Mouse (Mus musculus) limb, embryonic 14.5 days (tissue): ENCODE results near the gene Pigp. TPM values are rescaled to one million over a fixed set of nuclear protein-coding genes. Genes with fewer than 3 reads are reported as not detected.

Experiments used
- ATAC-seq: fragments of 200-750 bp; cut with Nextera tagmentation; 2 replicates; pipeline ENCODE4 v1.8.0; 2017; ENCODE audit warnings: low read depth, moderate number of reproducible peaks, moderate TSS enrichment; ENCODE audit not compliant: low FRiP score
- DNase-seq: peaks from one replicate; pipeline ENCODE4 v3.0.0-alpha.2; 2015; ENCODE audit warnings: low spot score
- H3K27ac ChIP-seq: fragments of 300-500 bp; sonication (generic); replicated peaks from 2 replicates; pipeline ENCODE4 v1.5.1; 2014; ENCODE audit warnings: low read depth, mild to moderate bottlenecking, low read length, moderate library complexity, mixed read lengths
- H3K27me3 ChIP-seq: fragments of 300-500 bp; sonication (generic); 2 replicates; pipeline ENCODE4 v1.6.1; 2014; ENCODE audit warnings: low read length, mixed read lengths; ENCODE audit not compliant: control insufficient read depth, insufficient read depth
- H3K36me3 ChIP-seq: fragments of 300-500 bp; sonication (generic); 2 replicates; pipeline ENCODE4 v1.6.1; 2014; ENCODE audit warnings: mild to moderate bottlenecking, low read length, moderate library complexity, mixed read lengths; ENCODE audit not compliant: control insufficient read depth, insufficient read depth
- H3K4me1 ChIP-seq: fragments of 300-500 bp; sonication (generic); 2 replicates; pipeline ENCODE4 v1.6.1; 2014; ENCODE audit warnings: antibody characterized with exemption, low read length, mixed read lengths; ENCODE audit not compliant: control insufficient read depth, insufficient read depth
- H3K4me2 ChIP-seq: fragments of 300-500 bp; sonication (generic); replicated peaks from 2 replicates; pipeline ENCODE4 v1.6.1; 2014; ENCODE audit warnings: low read depth, mild to moderate bottlenecking, low read length, moderate library complexity; ENCODE audit not compliant: severe bottlenecking
- H3K4me3 ChIP-seq: fragments of 300-500 bp; sonication (generic); replicated peaks from 2 replicates; pipeline ENCODE4 v1.5.1; 2014; ENCODE audit warnings: low read length
- H3K9ac ChIP-seq: fragments of 300-500 bp; sonication (generic); 2 replicates; pipeline ENCODE4 v1.6.1; 2014; ENCODE audit warnings: mild to moderate bottlenecking, low read depth, low read length, moderate library complexity; ENCODE audit not compliant: severe bottlenecking
- H3K9me3 ChIP-seq: fragments of 300-500 bp; sonication (generic); 2 replicates; pipeline ENCODE4 v1.6.1; 2016; ENCODE audit warnings: low read length; ENCODE audit not compliant: control insufficient read depth
- POLR2A ChIP-seq: fragments of 200-500 bp; IDR thresholded peaks from 2 replicates; pipeline ENCODE4 v1.8.0; 2012; ENCODE audit warnings: inconsistent platforms, mild to moderate bottlenecking, moderate library complexity, borderline replicate concordance; ENCODE audit not compliant: insufficient read depth, insufficient read length; ENCODE audit errors: extremely low read depth
- WGBS: fragments of 180-500 bp; shearing (Covaris S2); extraction: QIAGEN DNeasy Blood & Tissue Kit; methylation state at CpG from one replicate; pipeline ENCODE4 v1.1.7; 2014; 5-methylcytosine and 5-hydroxymethylcytosine counted together
- polyA plus RNA-seq, 2 experiments: library from polyadenylated mRNA; depleted of rRNA in 1 of 2; stranded (reverse) in 1 of 2; unstranded in 1 of 2; fragments of >200 nt; fragmentation: Nextera tagmentation in 1 of 2; extraction: Ambion mirVana in 1 of 2; gene quantifications; 2 replicates each; pipeline versions ENCODE4 v1.2.1 to v1.2.3; 2012 to 2014

The Pigp gene
- polyA plus RNA-seq, 2 experiments = 83.2 to 101 TPM

- DNase-seq (peak; percentile 57), ATAC-seq (peak; percentile 80)
- Histone ChIP-seq H3K27me3 (no peaks in the 10 kb centered on the region), H3K4me1 (no peaks in the 10 kb centered on the region), H3K9me3 (no peaks in the 10 kb centered on the region), H3K4me2 (no peak overlapping the region), H3K36me3 (peaks cover 4% of the 10 kb centered on the region), H3K9ac (no peak overlapping the region), H3K4me3 (no peak overlapping the region), H3K27ac (no peak overlapping the region)
- no peak for TF ChIP-seq POLR2A
- WGBS = 82% methylated on average over 13 of the region's 13 CpGs
Observed at GRCm38 (mm10) chr16:94360578-94361350, 10.9 kb downstream of the Pigp start.

- H3K4me2 ChIP-seq = no peak overlapping the region
- DNase-seq = no peak
- no peak for TF ChIP-seq POLR2A
- H3K36me3 ChIP-seq = no peaks in the 10 kb centered on the region
- no peak overlapping the region for H3K4me3 ChIP-seq
- no peaks in the 10 kb centered on the region for H3K9me3 ChIP-seq
- ATAC-seq = no peak
- no peaks in the 10 kb centered on the region for H3K4me1 ChIP-seq
- no peak overlapping the region for H3K9ac ChIP-seq
- no peaks in the 10 kb centered on the region for H3K27me3 ChIP-seq
- no peak overlapping the region for H3K27ac ChIP-seq
- 83% methylated on average over 3 of the region's 3 CpGs for WGBS
Observed at GRCm38 (mm10) chr16:94358091-94358490, 13.6 kb downstream of the Pigp start.

- Histone ChIP-seq H3K9me3 (no peaks in the 10 kb centered on the region), H3K27ac (no peak overlapping the region), H3K9ac (no peak overlapping the region), H3K36me3 (no peaks in the 10 kb centered on the region), H3K4me2 (no peak overlapping the region), H3K4me3 (no peak overlapping the region), H3K27me3 (no peaks in the 10 kb centered on the region), H3K4me1 (no peaks in the 10 kb centered on the region)
- WGBS = 64% methylated on average over 11 of the region's 11 CpGs
- ATAC-seq (no peak), DNase-seq (no peak)
- TF ChIP-seq POLR2A = no peak
Observed at GRCm38 (mm10) chr16:94356776-94357494, 14.7 kb downstream of the Pigp start.

GRCm38 (mm10) chr16:94356046-94356445 is 15.6 kb downstream of the Pigp start:
- Histone ChIP-seq H3K9me3 (no peaks in the 10 kb centered on the region), H3K9ac (no peak overlapping the region), H3K4me1 (no peaks in the 10 kb centered on the region), H3K4me2 (no peak overlapping the region), H3K27me3 (no peaks in the 10 kb centered on the region), H3K4me3 (no peak overlapping the region), H3K27ac (no peak overlapping the region), H3K36me3 (no peaks in the 10 kb centered on the region)
- WGBS = 49% methylated on average over 7 of the region's 7 CpGs
- DNase-seq (no peak), ATAC-seq (no peak)
- no peak for TF ChIP-seq POLR2A

- ATAC-seq (peak; percentile 50; the same call in 1 of the 2 replicates), DNase-seq (no peak)
- no peak for TF ChIP-seq POLR2A
- Histone ChIP-seq H3K4me2 (no peak overlapping the region), H3K4me1 (no peaks in the 10 kb centered on the region), H3K36me3 (no peaks in the 10 kb centered on the region), H3K9me3 (no peaks in the 10 kb centered on the region), H3K27ac (no peak overlapping the region), H3K27me3 (no peaks in the 10 kb centered on the region), H3K9ac (no peak overlapping the region), H3K4me3 (no peak overlapping the region)
- 27% methylated on average over 9 of the region's 9 CpGs for WGBS
Observed at GRCm38 (mm10) chr16:94354450-94354849, 17.2 kb downstream of the Pigp start.
